ENCODE assay signal across 9 mouse cellular contexts in genomic region chr5:43894113-43894512, GRCm38 (mm10). TPM values are rescaled to one million over a fixed set of nuclear protein-coding genes. Genes with fewer than 3 reads are reported as not detected.
DNase-seq lines count a peak whose midpoint lies in the region; ATAC-seq lines count a peak whose summit lies in the region.
"Had no signal": no experiment of that assay in that cellular context is flagged by ENCODE, and none has a peak within 500 bp of the region (broad histone marks: within the 10 kb centered on the region; RNA-seq: fewer than 3 reads in every experiment).

No protein-coding gene starts in this region.

- H3K4me1 ChIP-seq in heart, embryonic 12.5 days (replicated peaks), result peaks cover 5% of the 10 kb centered on the region; the same call in 1 of the 2 replicates
- H3K4me1 ChIP-seq in hindbrain, embryonic 16.5 days (ENCODE audit: control insufficient read depth, insufficient read depth, low read depth, low read length), result no peaks in the 10 kb centered on the region
- H3K4me1 ChIP-seq: liver, embryonic 13.5 days had no signal

- H3K36me3 ChIP-seq in heart, embryonic 12.5 days, result no peaks in the 10 kb centered on the region
- no peaks in the 10 kb centered on the region for H3K36me3 ChIP-seq in hindbrain, embryonic 16.5 days (ENCODE audit: control insufficient read depth, insufficient read depth, low read length)
- H3K36me3 ChIP-seq: liver, embryonic 13.5 days had no signal

- no peak overlapping the region for H3K4me2 ChIP-seq in heart, embryonic 12.5 days
- H3K4me2 ChIP-seq in hindbrain, embryonic 16.5 days (ENCODE audit: low read length), result no peak overlapping the region
- H3K4me2 ChIP-seq: liver, embryonic 13.5 days had no signal

- H3K9ac ChIP-seq in heart, embryonic 12.5 days, result no peak overlapping the region
- no peak overlapping the region for H3K9ac ChIP-seq in hindbrain, embryonic 16.5 days (ENCODE audit: low read depth, low read length)
- H3K9ac ChIP-seq: liver, embryonic 13.5 days had no signal

- no peaks in the 10 kb centered on the region for H3K27me3 ChIP-seq in heart, embryonic 12.5 days (replicated peaks)
- H3K27me3 ChIP-seq in hindbrain, embryonic 16.5 days (replicated peaks; ENCODE audit: control insufficient read depth, insufficient read depth, low read length), result no peaks in the 10 kb centered on the region
- H3K27me3 ChIP-seq: liver, embryonic 13.5 days had no signal

- H3K27ac ChIP-seq in heart, embryonic 12.5 days (ENCODE audit: poor library complexity, severe bottlenecking), result no peak overlapping the region
- H3K27ac ChIP-seq in hindbrain, embryonic 16.5 days (ENCODE audit: low read depth, low read length), result no peak overlapping the region
- H3K27ac ChIP-seq: liver, embryonic 13.5 days had no signal

- H3K4me3 ChIP-seq in heart, embryonic 12.5 days, result no peak overlapping the region
- no peak overlapping the region for H3K4me3 ChIP-seq in hindbrain, embryonic 16.5 days (ENCODE audit: low read length)
- H3K4me3 ChIP-seq: liver, embryonic 13.5 days had no signal

- DNase-seq in heart, adult 18-20 months, result peak; percentile 52 to 56
- DNase-seq in B cell, adult 2 months, result peak; percentile 76 to 82
- DNase-seq in adipocyte (ENCODE audit: low spot score), result peak; percentile 85
- peak; percentile 23 to 82 for DNase-seq in frontal cortex, adult 2 months (ENCODE audit: extremely low spot score in 1 of 2, low spot score in 1 of 2)
- peak; percentile 77 for DNase-seq in kidney, postnatal 14 days
- peak; percentile 60 for DNase-seq in mesoderm, embryonic 11.5 days (ENCODE audit: low read depth, low spot score)
- DNase-seq: liver, embryonic 13.5 days had no signal

- 70% methylated on average over 2 of the region's 2 CpGs for WGBS in heart, embryonic 12.5 days
- WGBS in hindbrain, embryonic 16.5 days, result 85% methylated on average over 2 of the region's 2 CpGs

- ATAC-seq in heart, embryonic 12.5 days (ENCODE audit: insufficient number of reproducible peaks, low FRiP score), result no peak
- ATAC-seq in hindbrain, embryonic 16.5 days, result no peak

- no peaks in the 10 kb centered on the region for H3K9me3 ChIP-seq in heart, embryonic 12.5 days (replicated peaks)
- H3K9me3 ChIP-seq in hindbrain, embryonic 16.5 days (ENCODE audit: control insufficient read depth, low read length), result no peaks in the 10 kb centered on the region
- H3K9me3 ChIP-seq: liver, embryonic 13.5 days had no signal

RNA-seq across cellular contexts. Expression of gene Gm7879, which starts 18.8 kb away (rescaled TPM):
- 1 to 10 TPM; 4.6 to 7.9 TPM for total RNA-seq in heart, adult 18-20 months (2021)
- polyA plus RNA-seq in heart, embryonic 12.5 days (2016; fragmentation: Nextera tagmentation; extraction: Ambion mirVana), result 0.32 TPM in 1 of 2 replicates, not detected in the other
- polyA plus RNA-seq in frontal cortex, adult 2 months (2012; rRNA removed), result 0.19 and 0.60 TPM in 2 replicates
- polyA plus RNA-seq in hindbrain, embryonic 16.5 days (2015; fragmentation: Nextera tagmentation; extraction: Ambion mirVana), result not detected in 2 replicates

RNA-seq across cellular contexts. Expression of gene Cd38, which starts 25.8 kb away (rescaled TPM):
- total RNA-seq in heart, adult 18-20 months (2021), result 1 to 10 TPM; 5.8 to 6.3 TPM
- polyA plus RNA-seq in heart, embryonic 12.5 days (2016; fragmentation: Nextera tagmentation; extraction: Ambion mirVana), result 23.4 and 24.0 TPM in 2 replicates
- polyA plus RNA-seq in frontal cortex, adult 2 months (2012; rRNA removed), result 6.1 and 7.5 TPM in 2 replicates
- 2.8 and 3.0 TPM in 2 replicates for polyA plus RNA-seq in hindbrain, embryonic 16.5 days (2015; fragmentation: Nextera tagmentation; extraction: Ambion mirVana)
